Mouse (Mus musculus): Measurements from ENCODE around the gene Samhd1.

Samhd1 gene

DNA sequence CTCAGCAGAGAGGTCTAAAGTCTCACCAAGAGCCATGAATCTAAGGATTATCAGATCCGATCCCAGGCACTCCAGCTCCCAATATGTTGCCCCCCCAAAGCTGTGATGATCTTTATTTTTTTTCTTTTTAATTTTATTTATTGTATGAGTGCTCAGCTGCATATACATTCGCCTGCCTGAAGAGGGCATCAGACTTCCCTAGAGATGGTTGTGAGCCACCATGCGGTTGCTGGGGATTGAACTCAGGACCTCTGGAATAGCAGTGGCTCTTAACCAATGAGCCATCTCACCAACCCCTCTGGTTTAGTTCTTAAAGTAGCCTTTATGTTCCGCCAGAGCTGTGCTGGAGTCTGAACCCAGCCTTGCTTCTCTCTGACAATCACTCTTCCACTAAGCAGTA, 81.3 kb downstream of the Samhd1 start:
- in situ Hi-C loops (cut with MboI) = no loop called here

DNA sequence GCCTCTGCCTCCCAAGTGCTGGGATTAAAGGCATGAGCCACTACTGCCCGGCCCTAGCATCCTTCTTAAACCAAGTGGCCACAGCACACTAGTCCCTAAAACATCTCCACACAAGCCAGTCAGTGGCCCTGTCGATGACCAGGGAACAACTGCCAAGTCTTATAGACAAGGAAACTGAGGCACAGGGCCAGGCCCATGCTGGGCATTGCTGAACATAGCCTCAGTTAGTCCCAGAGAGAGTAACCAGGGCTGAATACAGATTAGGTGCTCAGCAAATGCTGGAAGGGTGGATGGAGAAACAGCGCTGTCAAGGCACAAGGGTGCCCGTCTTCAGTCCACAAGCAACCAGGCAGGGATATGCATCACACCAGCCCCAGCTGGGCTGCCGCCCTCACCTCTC, 81.9 kb downstream of the Samhd1 start:
- in situ Hi-C loops (cut with MboI) = no loop called here

DNA sequence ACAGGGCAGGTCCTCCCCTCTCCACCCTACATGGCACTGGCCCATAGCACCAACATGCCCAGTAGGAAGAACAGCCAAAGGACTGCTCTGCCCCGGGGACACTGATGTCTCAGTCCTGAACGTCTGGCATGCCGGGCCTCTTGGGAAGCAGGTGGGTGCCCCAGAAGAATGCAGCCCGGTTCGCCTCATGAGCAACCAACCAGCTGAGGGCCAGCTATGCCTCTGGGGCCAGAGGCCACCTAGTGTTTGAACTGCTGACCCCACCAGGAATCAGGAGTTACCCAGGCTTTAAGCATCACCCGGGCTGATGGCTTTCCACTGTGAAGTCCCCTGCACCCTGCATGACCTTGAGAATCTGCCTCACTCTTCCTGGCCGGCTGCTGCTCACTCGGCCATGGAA, 82.6 kb downstream of the Samhd1 start:
- in situ Hi-C loops (cut with MboI) = no loop called here

DNA sequence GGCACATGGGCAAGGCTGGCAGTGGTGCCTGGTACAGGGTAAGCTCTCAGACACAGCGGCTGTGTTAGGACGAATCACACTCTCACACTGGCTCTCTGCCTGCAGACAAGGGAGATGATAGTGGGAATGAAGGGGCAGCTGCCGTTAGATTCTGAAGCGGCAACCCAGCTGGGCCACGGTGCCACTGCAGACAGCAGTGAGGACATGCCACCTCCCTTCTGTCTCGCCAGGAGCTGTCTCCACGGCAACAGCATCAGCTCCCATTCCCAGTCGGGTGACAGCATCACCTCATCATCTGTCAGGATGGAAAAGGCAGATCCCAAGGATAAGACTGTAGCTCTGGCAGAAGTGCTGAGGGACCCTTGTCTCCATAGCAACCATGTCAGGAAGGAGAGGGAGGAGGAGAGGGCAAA, 85.2 kb downstream of the Samhd1 start:
- in situ Hi-C loops (cut with MboI) = no loop called here

- in situ Hi-C loops (cut with MboI) = no loop called here
Observed at GRCm38 (mm10) chr2:157048395-157049181, 86.5 kb downstream of the Samhd1 start.
